Mouse (Mus musculus) kidney, embryonic 16.5 days (tissue): ENCODE measurements around the gene Sh2d3c. TPM values are rescaled to one million over a fixed set of nuclear protein-coding genes. Genes with fewer than 3 reads are reported as not detected.

Experiments used
- ATAC-seq: fragments of 200-750 bp; cut with Nextera tagmentation; 2 replicates; pipeline ENCODE4 v1.8.0; 2017; ENCODE audit warnings: moderate TSS enrichment; ENCODE audit not compliant: low FRiP score, low TSS enrichment
- H3K27ac ChIP-seq: fragments of 300-500 bp; sonication (generic); 2 replicates; pipeline ENCODE4 v1.5.1; 2014; ENCODE audit warnings: low read length
- H3K27me3 ChIP-seq: fragments of 300-500 bp; sonication (generic); 2 replicates; pipeline ENCODE4 v1.6.1; 2014; ENCODE audit warnings: low read length, control low read depth, mixed read lengths; ENCODE audit not compliant: insufficient read depth
- H3K36me3 ChIP-seq: fragments of 300-500 bp; sonication (generic); 2 replicates; pipeline ENCODE4 v1.6.1; 2014; ENCODE audit warnings: low read length, control low read depth, mixed read lengths; ENCODE audit not compliant: insufficient read depth
- H3K4me1 ChIP-seq: fragments of 300-500 bp; sonication (generic); 2 replicates; pipeline ENCODE4 v1.6.1; 2014; ENCODE audit warnings: low read length, control low read depth, mixed read lengths; ENCODE audit not compliant: insufficient read depth
- H3K4me2 ChIP-seq: fragments of 300-500 bp; sonication (generic); replicated peaks from 2 replicates; pipeline ENCODE4 v1.6.1; 2014; ENCODE audit warnings: low read depth, low read length
- H3K4me3 ChIP-seq: fragments of 300-500 bp; sonication (generic); 2 replicates; pipeline ENCODE4 v1.5.1; 2014; ENCODE audit warnings: mild to moderate bottlenecking, low read length
- H3K9ac ChIP-seq: fragments of 300-500 bp; sonication (generic); replicated peaks from 2 replicates; pipeline ENCODE4 v1.6.1; 2014; ENCODE audit warnings: low read length
- H3K9me3 ChIP-seq: fragments of 300-500 bp; sonication (generic); 2 replicates; pipeline ENCODE4 v1.6.1; 2016; ENCODE audit warnings: low read length, control low read depth
- WGBS: fragments of 180-500 bp; shearing (Covaris S2); extraction: QIAGEN DNeasy Blood & Tissue Kit; methylation state at CpG from one replicate; pipeline ENCODE4 v1.1.7; 2014; 5-methylcytosine and 5-hydroxymethylcytosine counted together
- polyA plus RNA-seq: library from polyadenylated mRNA; unstranded; fragments of >200 nt; fragmentation: Nextera tagmentation; extraction: Ambion mirVana; gene quantifications from 2 replicates; pipeline ENCODE4 v1.2.1, GENCODE M21; 2015

Sh2d3c gene
- polyA plus RNA-seq, 1 experiment from 2014 or later = 41.5 TPM

DNA sequence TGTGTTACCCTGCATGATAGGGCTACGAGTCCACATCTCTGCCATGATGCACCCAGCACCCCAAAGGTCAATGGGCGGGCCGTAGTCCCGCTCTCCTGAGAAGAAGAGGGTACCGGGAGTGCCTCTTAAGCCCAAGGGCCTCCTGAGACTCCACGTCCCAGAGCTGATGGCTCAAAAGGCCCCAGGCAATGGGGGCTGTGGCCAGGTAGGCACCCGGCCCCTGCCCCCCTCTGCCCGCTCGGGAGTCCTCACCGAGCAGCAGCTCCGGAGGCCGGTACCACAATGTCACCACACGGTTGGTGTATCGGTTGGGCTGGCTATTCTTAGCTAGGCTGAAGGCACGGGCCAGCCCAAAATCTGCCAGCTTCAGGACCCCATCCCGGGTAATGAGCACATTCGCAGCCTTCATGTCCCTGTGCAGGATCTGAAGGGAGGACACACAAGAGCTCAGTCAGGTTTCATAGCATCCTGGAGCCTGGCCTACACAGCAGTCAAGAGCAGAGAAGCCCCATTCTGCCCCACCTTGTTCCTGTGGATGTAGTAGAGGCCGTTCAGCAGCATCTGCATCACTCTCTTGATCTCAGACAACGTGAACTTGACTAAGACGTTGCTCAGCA is 11.2 kb upstream of the Sh2d3c start:
- Histone ChIP-seq H3K27ac (no peak overlapping the region), H3K4me2 (no peak overlapping the region), H3K4me1 (peaks cover 17% of the 10 kb centered on the region), H3K27me3 (no peaks in the 10 kb centered on the region), H3K36me3 (peaks cover 60% of the 10 kb centered on the region), H3K9me3 (no peaks in the 10 kb centered on the region), H3K9ac (no peak overlapping the region), H3K4me3 (no peak overlapping the region)
- 93% methylated on average over 20 of the region's 20 CpGs for WGBS
- ATAC-seq = no peak

DNA sequence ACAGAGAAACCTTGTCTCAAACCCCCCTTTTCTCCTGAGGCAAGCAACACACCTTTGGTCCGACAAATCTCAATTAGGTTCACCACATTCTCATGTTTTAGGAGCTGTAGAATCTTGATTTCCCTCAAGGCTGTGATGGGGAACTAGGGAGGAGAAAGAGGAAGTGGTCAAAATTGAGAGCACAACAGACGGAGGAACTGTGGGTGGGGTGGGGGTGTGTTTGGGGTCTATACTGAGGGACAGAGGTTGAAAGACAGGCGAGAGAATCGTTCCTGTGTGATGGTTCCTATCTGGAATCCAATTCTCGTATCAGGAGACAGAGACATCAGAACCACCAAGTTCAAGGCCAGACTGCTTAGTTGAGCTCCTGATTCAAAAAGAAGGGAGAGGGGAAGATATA is 10.4 kb upstream of the Sh2d3c start:
- H3K36me3 ChIP-seq = peaks cover 54% of the 10 kb centered on the region
- ATAC-seq = no peak
- no peaks in the 10 kb centered on the region for H3K27me3 ChIP-seq
- H3K4me1 ChIP-seq = peaks cover 17% of the 10 kb centered on the region
- WGBS = 83% methylated on average over 5 of the region's 5 CpGs
- H3K9ac ChIP-seq = no peak overlapping the region
- no peaks in the 10 kb centered on the region for H3K9me3 ChIP-seq
- no peak overlapping the region for H3K4me2 ChIP-seq
- no peak overlapping the region for H3K4me3 ChIP-seq
- no peak overlapping the region for H3K27ac ChIP-seq

DNA sequence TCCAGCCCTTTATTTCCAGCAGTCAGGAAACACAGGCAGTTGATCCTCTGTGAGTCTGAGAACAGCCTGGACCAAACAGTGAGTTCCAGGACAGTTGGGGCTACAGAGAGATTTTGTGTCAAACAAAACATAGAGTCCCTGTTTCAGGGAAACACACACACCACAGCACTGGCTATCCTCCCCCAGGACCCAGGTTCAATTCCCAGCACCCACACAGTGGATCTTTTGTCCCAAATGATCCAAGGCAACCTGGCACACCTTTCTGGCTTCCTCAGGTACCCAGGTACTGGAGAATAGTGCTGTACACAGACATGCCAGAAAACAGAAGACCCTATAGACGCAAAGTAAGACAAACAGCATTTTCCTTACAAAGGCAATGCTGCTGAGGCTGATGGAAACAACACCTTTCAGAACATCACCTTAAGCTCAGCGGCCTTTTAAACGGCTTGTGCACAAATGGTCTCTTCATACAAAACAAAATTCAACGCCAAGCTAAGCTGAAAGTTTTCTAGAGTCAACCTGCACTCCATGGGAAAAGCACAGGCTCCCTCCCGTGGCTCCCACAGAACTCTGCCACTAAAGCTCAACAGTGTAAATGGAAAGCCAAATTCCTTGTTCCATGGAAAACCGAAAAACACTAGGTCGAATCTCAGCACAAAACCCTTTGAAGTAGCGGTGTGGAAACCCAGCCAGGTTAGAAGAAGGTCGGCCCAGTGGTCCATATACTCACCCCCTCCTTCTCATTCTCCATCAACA is 9.4 kb upstream of the Sh2d3c start:
- H3K36me3 ChIP-seq = peaks cover 44% of the 10 kb centered on the region
- peak overlapping the region; percentile 91 for H3K9ac ChIP-seq
- peak overlapping the region; percentile 97 for H3K27ac ChIP-seq
- H3K4me3 ChIP-seq = peak overlapping the region; percentile 92
- H3K9me3 ChIP-seq = no peaks in the 10 kb centered on the region
- H3K4me1 ChIP-seq = peaks cover 17% of the 10 kb centered on the region
- no peaks in the 10 kb centered on the region for H3K27me3 ChIP-seq
- ATAC-seq = no peak
- 22% methylated on average over 9 of the region's 9 CpGs for WGBS
- peak overlapping the region; percentile 71 for H3K4me2 ChIP-seq

DNA sequence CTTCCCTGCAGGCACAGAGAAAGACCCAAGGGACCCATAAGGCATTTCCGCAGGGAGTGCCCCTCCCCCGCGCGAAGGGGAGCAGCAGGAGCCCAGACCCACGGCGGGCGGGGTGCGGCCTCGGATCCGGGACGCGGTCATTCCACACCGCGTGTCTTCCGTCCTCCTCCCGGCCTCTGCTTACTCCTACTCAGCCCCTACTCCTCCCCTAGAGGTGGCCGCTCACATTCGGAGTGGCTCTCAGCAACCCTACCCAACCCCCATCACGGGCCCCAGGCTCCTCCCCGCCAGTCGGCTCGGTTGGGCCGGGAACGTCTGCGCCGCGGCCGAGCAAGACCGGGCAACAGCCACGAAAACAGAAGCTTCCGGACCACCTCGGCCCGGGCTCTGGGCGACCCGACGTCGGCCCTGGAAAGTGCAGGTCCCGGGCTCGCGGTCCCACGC is 8.7 kb upstream of the Sh2d3c start:
- peak; percentile 61 for ATAC-seq

DNA sequence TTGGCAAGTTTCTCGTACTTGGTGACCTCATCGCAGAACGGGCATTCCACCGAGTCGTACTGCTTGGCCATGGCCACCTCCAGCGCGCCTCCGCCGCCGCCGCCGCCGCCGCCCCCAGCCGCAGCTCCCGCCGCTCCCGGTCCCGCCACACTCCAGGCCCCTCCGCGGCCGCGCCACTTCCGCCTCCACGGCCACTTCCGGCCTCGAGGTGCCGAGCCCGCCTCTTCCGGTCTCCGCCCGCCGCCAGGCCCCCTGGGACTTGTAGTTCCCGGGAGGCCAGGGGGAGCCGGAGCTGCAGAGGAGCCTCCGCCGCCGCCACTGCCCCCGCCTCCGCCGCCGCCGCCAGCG is 8.3 kb upstream of the Sh2d3c start:
- Histone ChIP-seq H3K9me3 (0 out of 2 replicates have a peak, but pooled peaks cover 2% of the 10 kb centered on the region), H3K9ac (peak overlapping the region; percentile 91), H3K4me3 (peak overlapping the region; percentile 92), H3K36me3 (peaks cover 34% of the 10 kb centered on the region), H3K4me1 (peaks cover 17% of the 10 kb centered on the region), H3K27ac (peak overlapping the region; percentile 97), H3K4me2 (peak overlapping the region; percentile 71), H3K27me3 (no peaks in the 10 kb centered on the region)
- 1% methylated on average over 39 of the region's 44 CpGs for WGBS
- ATAC-seq = peak; percentile 90

More for the DNA sequence above, 8.7 kb upstream of the Sh2d3c start:
- Histone ChIP-seq H3K4me2 (peak overlapping the region; percentile 71), H3K27ac (peak overlapping the region; percentile 97), H3K9me3 (0 out of 2 replicates have a peak, but pooled peaks cover 2% of the 10 kb centered on the region), H3K4me3 (peak overlapping the region; percentile 92), H3K9ac (peak overlapping the region; percentile 91), H3K4me1 (peaks cover 17% of the 10 kb centered on the region), H3K36me3 (peaks cover 37% of the 10 kb centered on the region), H3K27me3 (no peaks in the 10 kb centered on the region)
- WGBS = under 1% methylated on average over 41 of the region's 41 CpGs

DNA sequence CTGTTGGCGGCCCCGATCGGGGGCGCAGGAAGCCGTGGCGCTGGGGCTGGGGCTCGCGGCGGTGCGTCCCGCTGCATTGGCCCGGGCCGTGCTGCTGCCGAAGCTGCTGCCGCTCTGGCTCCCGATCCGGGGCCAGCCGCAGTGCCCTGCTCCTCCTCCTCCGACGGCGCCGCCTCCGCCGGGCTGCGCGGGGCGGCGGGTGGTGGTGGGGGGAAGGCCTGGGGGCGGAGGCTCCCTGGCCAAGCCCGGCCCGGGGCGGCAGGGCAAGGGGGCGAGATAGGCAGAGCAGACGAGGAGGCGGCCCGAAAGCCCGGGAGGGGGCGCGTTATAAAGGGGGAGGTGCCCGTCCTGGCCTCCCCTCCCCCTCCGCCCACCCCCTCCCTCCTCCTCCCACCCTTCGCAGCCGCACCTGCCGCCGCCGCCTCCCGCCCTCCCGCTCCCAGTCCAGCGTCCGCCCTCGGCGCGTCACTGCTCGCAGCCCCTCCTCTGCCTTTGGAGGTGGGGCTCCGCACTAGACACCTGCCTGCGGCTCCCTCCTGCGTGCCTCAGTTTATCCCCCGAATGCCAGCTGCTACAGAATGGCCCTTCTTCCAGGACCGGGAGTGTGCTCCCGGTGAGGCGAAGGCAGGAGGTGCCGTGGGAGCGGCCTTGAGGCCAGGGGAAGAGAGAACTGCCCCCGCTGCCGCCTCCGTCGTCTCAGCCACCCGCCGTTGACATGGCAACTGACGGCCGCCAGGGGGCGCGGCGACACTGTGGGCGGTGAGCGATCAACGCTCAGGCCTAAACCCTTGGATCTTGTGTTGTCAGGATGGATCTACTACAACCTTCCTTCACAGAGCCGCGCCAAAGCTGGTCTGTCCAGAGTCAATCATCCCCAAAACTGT is 7.7 kb upstream of the Sh2d3c start, which contains the start of gene Cdk9:
Gene Cdk9, minus strand, starts transcription at position 143 of the 884 bp plus-strand sequence.
- Histone ChIP-seq H3K27ac (peak within 1 kb of the TSS; percentile 97), H3K9me3 (0 out of 2 replicates have a peak, but pooled peaks cover 2% of the 10 kb centered on the region), H3K4me1 (peaks cover 17% of the 10 kb centered on the region), H3K9ac (peak within 1 kb of the TSS; percentile 91), H3K27me3 (no peaks in the 10 kb centered on the region), H3K4me2 (peak within 1 kb of the TSS; percentile 71), H3K4me3 (peak within 1 kb of the TSS; percentile 92), H3K36me3 (peaks cover 28% of the 10 kb centered on the region)
- under 1% methylated on average over 41 of the region's 79 CpGs for WGBS
- ATAC-seq = peak; percentile 90

DNA sequence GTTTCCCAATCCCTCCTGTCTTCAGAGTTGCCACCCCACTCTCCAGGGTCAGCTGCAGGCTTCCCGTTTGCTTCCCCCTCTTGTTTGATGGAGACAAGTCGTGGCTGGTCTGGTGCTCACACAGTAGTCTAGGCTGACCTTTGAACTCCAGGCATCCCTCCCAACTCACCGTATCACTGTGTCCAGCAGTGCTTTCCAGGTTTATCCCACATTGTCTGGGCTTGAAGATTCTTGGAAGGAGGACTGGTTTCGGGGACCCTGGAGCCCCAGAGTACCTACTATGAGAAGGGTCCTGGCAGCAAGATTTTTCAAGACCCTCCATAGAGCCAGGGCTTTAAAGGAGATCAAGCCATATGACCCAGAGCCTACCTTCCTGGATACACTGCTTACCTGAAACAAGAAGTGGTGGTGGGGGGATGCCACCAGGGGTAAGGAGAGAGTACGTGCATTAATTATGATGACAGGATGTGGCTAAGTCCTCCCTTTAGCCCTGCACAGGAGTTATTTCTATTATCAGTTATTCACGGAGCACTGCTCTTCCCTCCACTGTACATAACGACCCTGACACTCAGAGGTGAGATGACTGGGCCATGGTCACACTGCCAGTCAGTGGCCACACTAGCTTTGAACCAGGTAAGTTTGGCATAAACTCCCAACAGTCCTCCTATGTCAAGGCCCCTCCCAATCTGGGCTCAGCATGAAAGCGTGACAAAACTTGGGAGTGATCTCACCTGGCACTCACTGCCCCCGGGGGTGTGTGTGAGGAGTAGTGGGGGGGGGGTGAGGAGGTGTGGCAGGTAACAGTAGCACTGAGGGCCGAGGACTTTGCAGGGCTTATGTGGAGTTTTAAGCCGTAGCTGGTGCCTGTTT is 6.5 kb upstream of the Sh2d3c start:
- peak overlapping the region; percentile 49 for H3K9ac ChIP-seq
- H3K36me3 ChIP-seq = peaks cover 18% of the 10 kb centered on the region
- 0 out of 2 replicates have a peak, but pooled peaks cover 2% of the 10 kb centered on the region for H3K9me3 ChIP-seq
- no peaks in the 10 kb centered on the region for H3K27me3 ChIP-seq
- peaks cover 17% of the 10 kb centered on the region for H3K4me1 ChIP-seq
- WGBS = 51% methylated on average over 11 of the region's 11 CpGs
- H3K4me2 ChIP-seq = no peak overlapping the region
- ATAC-seq = no peak
- peak overlapping the region; percentile 97; the same call in 1 of the 2 replicates for H3K27ac ChIP-seq
- H3K4me3 ChIP-seq = no peak overlapping the region

DNA sequence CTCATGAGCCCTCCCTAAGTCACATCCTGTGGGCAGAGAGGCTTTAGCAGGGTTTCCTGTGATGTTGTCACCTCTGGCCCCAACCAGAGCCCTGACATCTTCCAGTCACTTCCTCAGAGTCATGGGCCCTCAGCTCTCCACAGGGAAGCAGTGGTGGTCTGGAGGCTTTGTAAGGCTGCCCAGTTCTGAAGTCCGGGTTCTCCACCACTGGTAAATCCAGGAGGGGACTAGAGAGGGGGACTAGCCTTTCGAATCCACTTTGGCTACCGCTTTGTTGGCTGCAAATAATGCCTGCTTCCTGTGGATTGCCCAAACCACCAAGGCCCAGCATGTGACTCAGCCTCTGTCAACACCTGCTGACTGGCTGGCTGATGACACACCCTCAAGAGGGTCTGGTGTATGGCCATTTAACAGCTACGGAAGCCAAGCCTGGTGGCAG is 5.8 kb upstream of the Sh2d3c start:
- Histone ChIP-seq H3K27me3 (no peaks in the 10 kb centered on the region), H3K36me3 (peaks cover 11% of the 10 kb centered on the region), H3K4me2 (no peak overlapping the region), H3K4me3 (no peak overlapping the region), H3K4me1 (peaks cover 17% of the 10 kb centered on the region), H3K27ac (peak overlapping the region; percentile 35; the same call in 1 of the 2 replicates), H3K9ac (no peak overlapping the region), H3K9me3 (0 out of 2 replicates have a peak, but pooled peaks cover 2% of the 10 kb centered on the region)
- no peak for ATAC-seq
- 67% methylated on average over 4 of the region's 4 CpGs for WGBS

DNA sequence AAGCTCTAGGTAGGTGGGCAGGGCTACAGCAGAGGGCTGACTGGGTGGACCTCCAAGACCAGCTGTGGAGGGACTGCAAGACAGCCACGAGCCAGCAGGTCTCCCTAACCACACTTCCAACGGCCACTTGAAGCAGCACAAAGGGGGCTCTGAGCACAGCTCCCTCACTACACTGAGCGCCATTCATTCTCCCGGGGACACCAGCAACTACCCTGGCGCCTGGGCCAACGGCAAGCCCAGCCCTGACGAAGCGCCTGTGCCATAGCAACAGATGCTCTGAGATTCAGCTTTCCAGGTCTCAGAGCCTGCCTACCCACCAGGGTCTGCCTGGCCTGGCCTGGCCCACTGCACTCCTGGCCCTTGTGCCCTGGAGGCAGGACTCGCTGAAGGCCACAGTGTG is 2.1 kb upstream of the Sh2d3c start:
- H3K9me3 ChIP-seq = 0 out of 2 replicates have a peak, but pooled peaks cover 2% of the 10 kb centered on the region
- no peak overlapping the region for H3K9ac ChIP-seq
- H3K27ac ChIP-seq = no peak overlapping the region
- H3K4me3 ChIP-seq = no peak overlapping the region
- no peaks in the 10 kb centered on the region for H3K27me3 ChIP-seq
- no peak for ATAC-seq
- peaks cover 18% of the 10 kb centered on the region for H3K4me1 ChIP-seq
- no peak overlapping the region for H3K4me2 ChIP-seq
- H3K36me3 ChIP-seq = no peaks in the 10 kb centered on the region
- WGBS = 66% methylated on average over 9 of the region's 9 CpGs
